Mouse (Mus musculus) layer of hippocampus, adult 18-20 months (tissue): ENCODE measurements at regions not wholly inside any gene's neighbourhood (a gene's known extent, or its start where the extent isn't known, plus 50 kb on each side); places are given as distances from the start of the nearest gene placed in this dataset.
A peak's percentile ranks its signal among the peaks of the same experiment; 100 is the strongest.

Source experiments
- DNase-seq, 2 experiments: peaks; one replicate each; pipeline ENCODE4 v3.0.0; 2022; ENCODE audit warnings: low spot score in 2 of 2

GRCm38 (mm10) chr16:78156876-78157232 is 144.4 kb upstream of the Cxadr start:
- no peak for DNase-seq

GRCm38 (mm10) chr16:78156138-78156875 is 145.0 kb upstream of the Cxadr start:
- DNase-seq: peak; percentile 57 to 84

GRCm38 (mm10) chr16:78153899-78154605 is 147.2 kb upstream of the Cxadr start:
- no peak for DNase-seq

- no peak for DNase-seq
Observed at GRCm38 (mm10) chr16:78144146-78144545, 157.1 kb upstream of the Cxadr start.

GRCm38 (mm10) chr16:78135501-78135900 is 165.8 kb upstream of the Cxadr start:
- DNase-seq: no peak

GRCm38 (mm10) chr16:78134531-78134930 is 166.8 kb upstream of the Cxadr start:
- DNase-seq: no peak

GRCm38 (mm10) chr16:78121668-78122067 is 179.6 kb upstream of the Cxadr start:
- no peak for DNase-seq

GRCm38 (mm10) chr16:78120346-78120899 is 180.9 kb upstream of the Cxadr start:
- DNase-seq: no peak

- DNase-seq: peak in 1 of 2 experiments; percentile 64
Observed at GRCm38 (mm10) chr16:78104246-78104645, 197.0 kb upstream of the Cxadr start.

- DNase-seq: no peak
Observed at GRCm38 (mm10) chr16:78101415-78102326, 199.6 kb upstream of the Cxadr start.

GRCm38 (mm10) chr16:78099842-78100241 is 201.4 kb upstream of the Cxadr start:
- DNase-seq: no peak

- DNase-seq: no peak
Observed at GRCm38 (mm10) chr16:78099114-78099513, 202.2 kb upstream of the Cxadr start.

- no peak for DNase-seq
Observed at GRCm38 (mm10) chr16:78098555-78098954, 202.7 kb upstream of the Cxadr start.

- no peak for DNase-seq
Observed at GRCm38 (mm10) chr16:78096571-78096970, 204.7 kb upstream of the Cxadr start.

GRCm38 (mm10) chr16:78090155-78090554 is 211.1 kb upstream of the Cxadr start:
- no peak for DNase-seq

GRCm38 (mm10) chr16:78067532-78068118 is 233.7 kb upstream of the Cxadr start:
- DNase-seq: no peak

- DNase-seq: no peak
Observed at GRCm38 (mm10) chr16:78060516-78060915, 240.8 kb upstream of the Cxadr start.

- no peak for DNase-seq
Observed at GRCm38 (mm10) chr16:78057549-78057948, 243.7 kb upstream of the Cxadr start.

- no peak for DNase-seq
Observed at GRCm38 (mm10) chr16:78052133-78052532, 249.2 kb upstream of the Cxadr start.

GRCm38 (mm10) chr16:78040149-78040920 is 261.0 kb upstream of the Cxadr start:
- DNase-seq: no peak
